Mouse (Mus musculus) kidney, embryonic 16.5 days (tissue): ENCODE measurements at regions not wholly inside any gene's neighbourhood (a gene's known extent, or its start where the extent isn't known, plus 50 kb on each side); places are given as distances from the start of the nearest gene placed in this dataset.

Source experiments
- ATAC-seq: fragments of 200-750 bp; cut with Nextera tagmentation; 2 replicates; pipeline ENCODE4 v1.8.0; 2017; ENCODE audit warnings: moderate TSS enrichment; ENCODE audit not compliant: low FRiP score, low TSS enrichment
- H3K27ac ChIP-seq: fragments of 300-500 bp; sonication (generic); 2 replicates; pipeline ENCODE4 v1.5.1; 2014; ENCODE audit warnings: low read length
- H3K27me3 ChIP-seq: fragments of 300-500 bp; sonication (generic); 2 replicates; pipeline ENCODE4 v1.6.1; 2014; ENCODE audit warnings: low read length, control low read depth, mixed read lengths; ENCODE audit not compliant: insufficient read depth
- H3K36me3 ChIP-seq: fragments of 300-500 bp; sonication (generic); 2 replicates; pipeline ENCODE4 v1.6.1; 2014; ENCODE audit warnings: low read length, control low read depth, mixed read lengths; ENCODE audit not compliant: insufficient read depth
- H3K4me1 ChIP-seq: fragments of 300-500 bp; sonication (generic); 2 replicates; pipeline ENCODE4 v1.6.1; 2014; ENCODE audit warnings: low read length, control low read depth, mixed read lengths; ENCODE audit not compliant: insufficient read depth
- H3K4me2 ChIP-seq: fragments of 300-500 bp; sonication (generic); replicated peaks from 2 replicates; pipeline ENCODE4 v1.6.1; 2014; ENCODE audit warnings: low read depth, low read length
- H3K4me3 ChIP-seq: fragments of 300-500 bp; sonication (generic); 2 replicates; pipeline ENCODE4 v1.5.1; 2014; ENCODE audit warnings: mild to moderate bottlenecking, low read length
- H3K9ac ChIP-seq: fragments of 300-500 bp; sonication (generic); replicated peaks from 2 replicates; pipeline ENCODE4 v1.6.1; 2014; ENCODE audit warnings: low read length
- H3K9me3 ChIP-seq: fragments of 300-500 bp; sonication (generic); 2 replicates; pipeline ENCODE4 v1.6.1; 2016; ENCODE audit warnings: low read length, control low read depth
- WGBS: fragments of 180-500 bp; shearing (Covaris S2); extraction: QIAGEN DNeasy Blood & Tissue Kit; methylation state at CpG from one replicate; pipeline ENCODE4 v1.1.7; 2014; 5-methylcytosine and 5-hydroxymethylcytosine counted together

DNA sequence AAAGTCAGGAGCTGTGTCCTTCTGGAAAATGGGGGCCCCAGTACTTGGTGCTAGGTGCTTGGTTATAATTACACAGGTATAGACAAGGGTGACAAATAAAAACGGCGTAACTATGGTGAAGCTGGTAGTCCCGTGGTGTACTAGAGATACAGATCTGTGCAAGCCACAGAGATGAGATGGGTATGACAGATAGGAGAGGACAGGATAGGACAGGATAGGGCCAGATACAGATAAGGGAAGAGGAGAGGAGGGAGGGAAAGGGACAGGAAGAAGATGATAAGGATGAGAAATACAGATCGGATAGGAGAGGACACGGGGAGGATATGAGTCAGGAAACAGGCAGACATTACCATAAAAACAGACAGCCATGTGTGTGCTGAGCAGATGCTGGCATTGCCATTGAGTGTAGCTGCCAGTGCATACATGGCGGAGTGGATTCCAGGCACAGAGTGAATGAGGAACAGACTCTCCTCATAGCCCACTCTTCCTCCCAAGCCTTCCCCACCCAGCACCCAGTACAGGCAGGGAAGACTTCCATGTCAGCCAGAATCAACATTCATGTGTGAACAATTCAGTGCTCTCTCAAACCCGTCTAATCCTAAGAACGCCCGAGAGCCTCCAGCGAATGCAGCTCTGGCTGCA, 231.9 kb upstream of the Cdh4 start:
- H3K4me3 ChIP-seq, result no peak overlapping the region
- 78% methylated on average over 10 of the region's 10 CpGs for WGBS
- no peak overlapping the region for H3K27ac ChIP-seq
- H3K36me3 ChIP-seq, result no peaks in the 10 kb centered on the region
- H3K4me2 ChIP-seq, result no peak overlapping the region
- H3K27me3 ChIP-seq, result no peaks in the 10 kb centered on the region
- no peaks in the 10 kb centered on the region for H3K9me3 ChIP-seq
- no peak overlapping the region for H3K9ac ChIP-seq
- ATAC-seq, result no peak
- no peaks in the 10 kb centered on the region for H3K4me1 ChIP-seq

DNA sequence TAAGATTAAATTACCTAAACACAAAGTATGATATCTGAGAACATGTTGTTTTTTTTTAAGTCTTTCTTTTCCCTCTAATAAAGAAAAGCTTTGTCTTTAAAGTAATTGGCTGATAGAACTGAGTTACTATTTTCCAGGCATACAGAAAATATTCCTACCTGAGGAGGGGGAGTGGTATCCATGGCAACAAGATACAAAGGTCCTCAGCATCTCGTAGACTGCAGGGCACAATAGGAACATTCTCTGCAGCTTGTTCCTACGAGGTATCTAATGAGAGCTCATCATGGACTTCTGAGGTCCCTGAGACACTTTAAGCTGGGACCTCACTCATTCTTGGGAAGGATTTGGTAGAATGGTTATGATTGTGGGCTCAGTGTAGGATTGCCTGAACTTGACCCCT, 225.5 kb upstream of the Cdh4 start:
- Histone ChIP-seq H3K27ac (no peak overlapping the region), H3K4me3 (no peak overlapping the region), H3K36me3 (no peaks in the 10 kb centered on the region), H3K9me3 (no peaks in the 10 kb centered on the region), H3K4me1 (no peaks in the 10 kb centered on the region), H3K27me3 (no peaks in the 10 kb centered on the region), H3K9ac (no peak overlapping the region), H3K4me2 (no peak overlapping the region)
- 32% methylated on average over 2 of the region's 2 CpGs for WGBS
- ATAC-seq, result no peak

GRCm38 (mm10) chr2:179228096-179228495, 214.1 kb upstream of the Cdh4 start:
- Histone ChIP-seq H3K9me3 (no peaks in the 10 kb centered on the region), H3K4me2 (no peak overlapping the region), H3K27me3 (no peaks in the 10 kb centered on the region), H3K4me3 (no peak overlapping the region), H3K36me3 (no peaks in the 10 kb centered on the region), H3K4me1 (no peaks in the 10 kb centered on the region), H3K9ac (no peak overlapping the region), H3K27ac (no peak overlapping the region)
- no peak for ATAC-seq
- 74% methylated on average over 7 of the region's 7 CpGs for WGBS

DNA sequence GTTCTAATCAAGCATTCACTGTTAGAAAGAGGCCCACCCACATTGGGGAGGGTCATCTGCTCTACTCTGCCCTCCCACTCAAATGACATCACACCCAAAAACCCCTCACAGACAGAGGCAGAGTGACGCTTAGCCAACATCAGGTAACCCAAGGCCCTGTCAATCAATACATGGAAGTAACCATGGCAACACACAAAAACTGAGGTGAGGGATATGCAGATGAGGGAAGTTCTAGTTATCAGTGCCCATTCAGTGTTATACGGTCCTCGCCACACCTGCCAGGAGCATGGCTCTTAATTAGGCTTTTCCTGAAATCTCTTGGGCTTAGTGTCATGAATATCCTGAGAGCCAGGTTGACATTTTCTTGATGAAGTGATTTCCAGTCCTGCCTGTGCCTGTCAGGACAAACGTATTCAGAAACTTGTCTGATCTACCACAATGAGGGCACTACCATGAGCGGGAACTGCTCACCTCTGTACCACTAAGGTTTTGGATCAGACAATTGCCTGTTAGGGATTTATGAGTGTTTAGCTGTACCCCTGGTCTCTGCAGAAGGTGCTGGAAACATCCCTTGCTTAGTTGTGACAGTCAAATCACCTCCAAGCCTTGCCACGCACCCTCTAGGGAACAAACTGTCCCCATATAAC, 210.4 kb upstream of the Cdh4 start:
- no peak for ATAC-seq
- Histone ChIP-seq H3K27me3 (no peaks in the 10 kb centered on the region), H3K9me3 (no peaks in the 10 kb centered on the region), H3K4me3 (no peak overlapping the region), H3K4me2 (no peak overlapping the region), H3K4me1 (no peaks in the 10 kb centered on the region), H3K27ac (no peak overlapping the region), H3K36me3 (no peaks in the 10 kb centered on the region), H3K9ac (no peak overlapping the region)
- WGBS, result 83% methylated on average over 6 of the region's 6 CpGs

DNA sequence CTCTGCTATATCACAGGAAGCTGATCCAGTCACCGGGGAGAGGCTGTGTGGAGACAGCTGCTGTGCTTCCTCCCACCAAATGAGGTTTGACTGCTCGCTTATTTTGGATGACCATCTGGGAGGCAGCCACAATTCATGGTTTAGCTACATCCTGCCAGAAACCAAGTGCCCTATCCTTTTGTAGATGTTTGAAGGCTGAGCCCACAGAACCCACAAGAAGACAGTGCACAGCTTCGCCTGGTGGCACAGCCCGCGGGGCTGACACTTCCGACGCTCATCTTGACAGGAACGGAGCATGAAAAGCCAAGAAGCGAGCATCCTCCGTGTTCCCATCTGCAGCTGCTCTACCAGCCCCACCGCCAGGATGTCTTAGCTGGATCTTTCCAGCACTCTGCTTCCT, 204.1 kb upstream of the Cdh4 start:
- ATAC-seq, result no peak
- H3K4me2 ChIP-seq, result no peak overlapping the region
- no peaks in the 10 kb centered on the region for H3K27me3 ChIP-seq
- no peak overlapping the region for H3K9ac ChIP-seq
- no peak overlapping the region for H3K4me3 ChIP-seq
- no peak overlapping the region for H3K27ac ChIP-seq
- WGBS, result 85% methylated on average over 11 of the region's 11 CpGs
- H3K9me3 ChIP-seq, result no peaks in the 10 kb centered on the region
- no peaks in the 10 kb centered on the region for H3K4me1 ChIP-seq
- no peaks in the 10 kb centered on the region for H3K36me3 ChIP-seq

- peaks cover 7% of the 10 kb centered on the region; the same call in 1 of the 2 replicates for H3K4me1 ChIP-seq
- ATAC-seq, result no peak
- H3K4me2 ChIP-seq, result no peak overlapping the region
- no peaks in the 10 kb centered on the region for H3K9me3 ChIP-seq
- WGBS, result 59% methylated on average over 2 of the region's 2 CpGs
- H3K27me3 ChIP-seq, result no peaks in the 10 kb centered on the region
- H3K36me3 ChIP-seq, result no peaks in the 10 kb centered on the region
- H3K9ac ChIP-seq, result no peak overlapping the region
- no peak overlapping the region for H3K27ac ChIP-seq
- H3K4me3 ChIP-seq, result no peak overlapping the region
Measured at GRCm38 (mm10) chr2:179260892-179261291, 181.3 kb upstream of the Cdh4 start.

DNA sequence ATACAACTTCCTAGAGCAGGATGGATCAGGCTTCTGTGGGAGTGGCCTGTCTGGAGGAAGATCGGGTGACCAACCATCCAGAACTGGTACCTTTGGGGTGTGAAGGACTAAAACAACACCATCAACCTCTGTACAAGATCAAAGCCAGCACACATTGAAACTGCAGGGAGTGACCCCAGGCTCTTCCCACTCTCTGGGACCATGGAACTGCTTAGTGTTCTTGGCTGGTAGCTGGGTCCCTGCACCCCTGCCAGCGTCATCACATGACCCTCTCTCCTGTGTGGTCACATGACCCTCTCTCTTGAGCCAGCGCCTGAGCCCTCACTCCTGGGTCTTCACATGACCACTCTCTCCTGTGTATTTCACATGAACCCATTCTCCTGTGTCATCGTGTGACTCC, 178.3 kb upstream of the Cdh4 start:
- Histone ChIP-seq H3K27me3 (no peaks in the 10 kb centered on the region), H3K36me3 (no peaks in the 10 kb centered on the region), H3K4me2 (no peak overlapping the region), H3K4me3 (no peak overlapping the region), H3K4me1 (peaks cover 7% of the 10 kb centered on the region; the same call in 1 of the 2 replicates), H3K9me3 (0 out of 2 replicates have a peak, but pooled peaks cover 4% of the 10 kb centered on the region), H3K9ac (no peak overlapping the region), H3K27ac (no peak overlapping the region)
- peak; percentile 84 for ATAC-seq
- 48% methylated on average over 4 of the region's 4 CpGs for WGBS

DNA sequence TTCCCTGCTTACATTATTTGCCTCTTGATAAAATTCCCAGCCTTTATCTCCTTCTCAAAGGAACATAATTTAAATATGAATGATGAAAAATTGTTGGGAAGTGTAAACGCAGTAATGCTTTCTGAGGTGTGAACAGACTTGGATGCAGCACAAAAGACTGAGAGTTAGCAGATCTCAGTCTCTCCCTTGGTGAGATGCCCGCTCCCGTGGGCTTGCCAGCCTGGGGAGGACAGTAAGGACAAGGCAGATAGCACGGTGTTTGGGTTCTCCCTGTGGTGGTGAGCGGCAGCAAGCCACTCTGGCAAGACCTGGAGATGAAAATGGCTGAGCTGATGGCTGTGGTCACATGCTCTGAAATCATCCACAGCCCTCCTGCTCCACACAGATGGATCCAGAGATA, 176.8 kb upstream of the Cdh4 start:
- Histone ChIP-seq H3K9me3 (0 out of 2 replicates have a peak, but pooled peaks cover 4% of the 10 kb centered on the region), H3K36me3 (no peaks in the 10 kb centered on the region), H3K4me1 (peaks cover 7% of the 10 kb centered on the region; the same call in 1 of the 2 replicates), H3K27ac (no peak overlapping the region), H3K4me3 (no peak overlapping the region), H3K27me3 (no peaks in the 10 kb centered on the region), H3K9ac (no peak overlapping the region), H3K4me2 (no peak overlapping the region)
- 72% methylated on average over 5 of the region's 5 CpGs for WGBS
- no peak for ATAC-seq

DNA sequence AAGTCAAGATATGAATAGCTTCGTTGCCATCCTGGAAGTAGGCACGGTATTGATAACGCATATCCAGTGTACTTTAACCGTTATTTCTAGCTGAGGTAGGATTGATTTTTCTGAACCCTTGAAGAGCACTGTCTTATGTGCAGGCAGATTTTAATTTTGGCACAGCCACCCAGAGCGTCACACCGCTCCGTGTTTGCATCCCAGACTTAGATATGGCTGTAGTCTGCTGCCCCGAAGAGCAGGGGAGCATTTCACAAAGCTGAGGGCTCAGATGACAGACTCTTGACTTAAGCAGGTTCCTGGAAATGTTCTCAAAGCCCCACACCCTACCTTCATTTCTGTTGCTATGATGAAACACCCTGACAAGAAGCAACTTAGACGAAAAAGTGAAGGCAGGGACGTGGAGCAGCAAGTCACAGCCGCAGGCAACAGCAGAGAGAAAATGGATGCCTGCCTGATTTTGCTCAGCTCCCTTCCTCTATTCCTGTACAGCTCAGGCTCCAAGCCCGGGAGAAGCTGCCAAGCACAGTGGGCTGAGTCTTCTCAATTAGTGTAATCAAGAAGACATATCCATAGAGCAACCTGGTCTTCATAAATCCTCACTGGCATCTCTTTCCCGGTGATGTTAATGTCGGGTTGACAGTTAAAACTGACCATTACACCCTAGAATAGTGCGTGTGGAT, 164.9 kb upstream of the Cdh4 start:
- Histone ChIP-seq H3K27ac (no peak overlapping the region), H3K4me2 (no peak overlapping the region), H3K4me3 (no peak overlapping the region), H3K27me3 (no peaks in the 10 kb centered on the region), H3K4me1 (no peaks in the 10 kb centered on the region), H3K36me3 (no peaks in the 10 kb centered on the region), H3K9ac (no peak overlapping the region), H3K9me3 (no peaks in the 10 kb centered on the region)
- WGBS, result 84% methylated on average over 15 of the region's 15 CpGs
- no peak for ATAC-seq

DNA sequence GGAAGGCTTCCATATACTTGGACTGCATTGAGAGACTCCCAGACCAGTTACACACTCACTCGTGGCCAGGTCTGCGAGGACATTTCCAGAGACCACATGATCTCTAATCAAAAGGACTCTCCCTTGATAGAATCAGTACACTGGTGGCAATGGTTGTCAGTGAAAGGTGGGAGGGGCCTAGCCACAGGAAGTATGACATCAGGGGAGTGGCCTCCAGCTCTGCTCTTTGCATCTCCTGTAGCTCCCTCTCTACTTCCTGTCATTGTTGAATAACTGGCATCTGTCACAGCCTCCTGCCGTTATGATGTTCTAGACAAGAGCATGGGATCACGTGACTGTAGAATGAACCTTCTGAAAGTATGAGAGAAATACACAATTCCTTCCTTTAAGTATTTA, 164.3 kb upstream of the Cdh4 start:
- no peak overlapping the region for H3K9ac ChIP-seq
- H3K4me2 ChIP-seq, result no peak overlapping the region
- no peaks in the 10 kb centered on the region for H3K27me3 ChIP-seq
- no peaks in the 10 kb centered on the region for H3K36me3 ChIP-seq
- no peak overlapping the region for H3K4me3 ChIP-seq
- 74% methylated on average over 4 of the region's 4 CpGs for WGBS
- H3K4me1 ChIP-seq, result no peaks in the 10 kb centered on the region
- no peak for ATAC-seq
- H3K27ac ChIP-seq, result no peak overlapping the region
- no peaks in the 10 kb centered on the region for H3K9me3 ChIP-seq
